In genomic region chr11:78380351-78380750, GRCm38 (mm10) we compare ENCODE assay signal across 29 mouse cellular contexts. TPM values are rescaled to one million over a fixed set of nuclear protein-coding genes. Genes with fewer than 3 reads are reported as not detected.
"Had no signal": no experiment of that assay in that cellular context is flagged by ENCODE, and none has a peak within 500 bp of the region (broad histone marks: within the 10 kb centered on the region; RNA-seq: fewer than 3 reads in every experiment).

No protein-coding gene starts in this region.

- H3K4me1 ChIP-seq: midbrain, embryonic 13.5 days; neural tube, embryonic 12.5 days; neural tube, embryonic 15.5 days had no signal

- H3K9me3 ChIP-seq: limb, embryonic 12.5 days; limb, embryonic 15.5 days; midbrain, embryonic 13.5 days; neural tube, embryonic 12.5 days; neural tube, embryonic 15.5 days had no signal

- H3K27ac ChIP-seq: kidney, postnatal 0 days; layer of hippocampus, adult 2 months; limb, embryonic 12.5 days; limb, embryonic 15.5 days; liver, embryonic 14.5 days; macrophage; midbrain, embryonic 13.5 days; neural tube, embryonic 12.5 days; neural tube, embryonic 15.5 days; stomach, postnatal 0 days had no signal

- H3K9ac ChIP-seq: limb, embryonic 12.5 days; limb, embryonic 15.5 days; liver, embryonic 14.5 days; liver, postnatal 0 days; lung, embryonic 14.5 days; midbrain, embryonic 13.5 days; neural tube, embryonic 12.5 days; neural tube, embryonic 15.5 days had no signal

- ATAC-seq: liver, postnatal 0 days; lung, postnatal 0 days; midbrain, embryonic 13.5 days; midbrain, embryonic 16.5 days had no signal

- H3K4me2 ChIP-seq: limb, embryonic 12.5 days; limb, embryonic 15.5 days; liver, embryonic 11.5 days; lung, embryonic 14.5 days; midbrain, embryonic 13.5 days; neural tube, embryonic 12.5 days; neural tube, embryonic 15.5 days had no signal

- DNase-seq: kidney, adult 2 months; kidney, postnatal 25 days; layer of hippocampus, adult 9-11 months; liver, postnatal 0 days; lung, embryonic 14.5 days; right cerebral cortex, adult 18-20 months; right cerebral cortex, postnatal 14 days; right cerebral cortex, postnatal 4 days; thymus, adult 2 months; thymus, postnatal 14 days had no signal

- H3K4me3 ChIP-seq: layer of hippocampus, adult 2 months; limb, embryonic 12.5 days; limb, embryonic 15.5 days; midbrain, embryonic 13.5 days; neural tube, embryonic 12.5 days; neural tube, embryonic 15.5 days had no signal

- H3K27me3 ChIP-seq: limb, embryonic 15.5 days; midbrain, embryonic 13.5 days; neural tube, embryonic 12.5 days; neural tube, embryonic 15.5 days had no signal

- H3K36me3 ChIP-seq: limb, embryonic 12.5 days; limb, embryonic 15.5 days; midbrain, embryonic 13.5 days; neural tube, embryonic 12.5 days; neural tube, embryonic 15.5 days had no signal

RNA-seq across cellular contexts. Expression of gene Foxn1, which starts 6.0 kb away (rescaled TPM):
- total RNA-seq: layer of hippocampus, adult 2 months; layer of hippocampus, postnatal 25 days; left cerebral cortex, adult 18-20 months; left cerebral cortex, postnatal 36 days; megakaryocyte, adult 5-6 weeks had no signal
- polyA plus RNA-seq: kidney, embryonic 14.5 days; kidney, postnatal 0 days; large intestine, adult 2 months; limb, embryonic 12.5 days; liver, embryonic 11.5 days; liver, embryonic 14.5 days; liver, postnatal 0 days; lung, embryonic 14.5 days; lung, postnatal 0 days; macrophage; midbrain, embryonic 13.5 days; midbrain, embryonic 16.5 days; neural tube, embryonic 12.5 days; neural tube, embryonic 15.5 days had no signal

RNA-seq across cellular contexts. Expression of gene Slc13a2, which starts 41.7 kb away (rescaled TPM):
- total RNA-seq: layer of hippocampus, adult 2 months; layer of hippocampus, postnatal 25 days; left cerebral cortex, adult 18-20 months; left cerebral cortex, postnatal 36 days had no signal
- polyA plus RNA-seq: limb, embryonic 12.5 days; liver, embryonic 11.5 days; lung, embryonic 14.5 days; midbrain, embryonic 13.5 days; midbrain, embryonic 16.5 days; neural tube, embryonic 12.5 days; neural tube, embryonic 15.5 days had no signal
